Mouse (Mus musculus) megakaryocyte-erythroid progenitor cell, adult 5 weeks (primary cell): ENCODE data around the gene Mapkap1. TPM values are rescaled to one million over a fixed set of nuclear protein-coding genes. Genes with fewer than 3 reads are reported as not detected.

Experiments
- polyA plus RNA-seq: library from polyadenylated mRNA; stranded (reverse); fragments of >175 nt; gene quantifications from 2 replicates; pipeline ENCODE4 v1.2.3, GENCODE M21; 2012

Mapkap1 gene
- 72.4 and 83.8 TPM in 2 replicates for polyA plus RNA-seq

GRCm38 (mm10) chr2:34406601-34407464 lies at the start of gene Mapkap1:
Mapkap1 (plus strand) TSS chr2:34406771.

GRCm38 (mm10) chr2:34372305-34373301 lies 34.0 kb upstream of the Mapkap1 start, which contains the start of gene Pbx3:
Pbx3 (minus strand) TSS chr2:34373142.

Other genes with a start within 250 kb of the Mapkap1 start
- 7.5 and 8.7 TPM in 2 replicates for gene Pbx3, start 33.6 kb upstream of the Mapkap1 start, polyA plus RNA-seq